Mouse (Mus musculus): ENCODE measurements around the gene Gm42420.

Gm42420 gene

DNA sequence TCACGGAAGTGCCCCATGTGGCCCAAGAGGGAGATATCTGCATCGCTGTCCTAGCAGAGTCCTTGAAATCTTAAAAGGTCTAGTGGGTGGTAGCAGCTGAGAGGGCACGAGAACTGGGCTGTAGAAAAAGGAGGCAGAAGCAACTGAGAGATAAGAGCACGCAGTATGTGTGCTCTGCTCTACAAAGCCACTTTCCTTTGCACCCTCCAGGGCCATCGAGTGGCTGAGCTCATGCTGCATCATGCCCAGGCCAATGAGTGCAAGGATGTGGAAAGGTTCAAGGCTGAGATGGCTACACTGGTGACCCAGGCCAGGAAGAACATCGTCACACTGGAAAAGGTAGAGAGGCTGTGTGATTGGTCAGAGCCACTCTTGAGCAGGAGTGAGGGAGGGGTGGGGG lies at the start of gene Gm42420:
Gene Gm42420, plus strand, starts transcription at position 237 of the 400 bp plus-strand sequence.
- DNase-seq (ENCODE audit: low spot score in 2 of 2) = no peak

DNA sequence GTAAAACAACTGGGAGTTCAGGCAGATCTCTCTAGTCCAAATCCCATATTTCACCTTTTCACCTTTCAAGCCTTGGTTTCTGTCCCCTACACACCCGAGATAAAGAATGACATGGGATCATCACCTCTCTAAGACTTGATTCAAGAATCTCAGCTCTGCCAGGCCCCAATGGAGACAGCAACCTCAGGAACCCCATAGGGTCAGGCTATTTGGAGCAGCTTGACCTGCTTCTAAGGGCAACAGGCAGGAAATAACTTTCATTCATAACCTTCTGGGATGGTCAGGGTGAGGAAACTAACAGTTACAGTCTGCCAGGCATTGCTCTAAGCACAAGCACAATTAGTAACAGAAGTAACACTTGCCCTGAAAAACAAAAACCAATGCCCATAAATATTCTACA lies 48.9 kb upstream of the Gm42420 start:
- DNase-seq (ENCODE audit: low spot score in 2 of 2) = no peak

DNA sequence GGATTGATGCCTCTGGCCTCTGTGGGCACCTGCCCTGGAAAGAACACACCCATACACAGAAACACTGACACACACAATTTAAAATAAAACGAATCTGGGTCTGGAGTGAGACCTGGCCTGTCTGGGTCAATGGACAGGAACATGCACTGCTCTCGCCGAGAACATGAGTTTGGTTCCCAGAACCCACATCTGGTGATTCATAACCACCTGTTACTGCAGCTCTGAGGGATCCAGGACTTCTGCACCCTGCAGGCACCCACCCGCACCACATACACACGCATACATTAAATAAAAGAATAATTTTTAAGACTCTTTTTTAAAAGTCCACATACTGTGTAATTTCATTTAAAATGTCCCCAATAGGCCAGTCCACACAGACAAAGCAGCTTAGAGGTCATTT lies 48.3 kb upstream of the Gm42420 start:
- no peak for DNase-seq (ENCODE audit: low spot score in 2 of 2)

DNA sequence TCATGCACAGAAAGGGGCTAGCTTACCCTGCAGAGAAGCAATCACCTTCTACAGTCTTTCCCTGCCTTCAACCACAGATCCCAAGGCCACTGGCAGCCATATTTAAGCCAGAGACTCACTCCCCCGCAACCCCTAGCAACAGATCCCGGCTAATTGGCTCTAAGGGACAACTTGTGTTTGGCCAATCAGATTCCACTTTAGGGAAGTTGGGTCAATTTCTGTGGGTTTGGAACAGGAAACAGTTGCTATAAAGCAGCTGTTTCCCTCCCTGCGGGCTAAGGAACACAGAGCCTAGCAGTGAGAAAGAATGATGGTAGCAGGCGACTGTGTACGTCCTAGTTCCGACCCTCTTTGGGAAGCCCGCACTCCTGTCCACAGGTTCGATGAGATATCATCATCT lies 47.3 kb upstream of the Gm42420 start:
- DNase-seq (ENCODE audit: low spot score in 2 of 2) = no peak

DNA sequence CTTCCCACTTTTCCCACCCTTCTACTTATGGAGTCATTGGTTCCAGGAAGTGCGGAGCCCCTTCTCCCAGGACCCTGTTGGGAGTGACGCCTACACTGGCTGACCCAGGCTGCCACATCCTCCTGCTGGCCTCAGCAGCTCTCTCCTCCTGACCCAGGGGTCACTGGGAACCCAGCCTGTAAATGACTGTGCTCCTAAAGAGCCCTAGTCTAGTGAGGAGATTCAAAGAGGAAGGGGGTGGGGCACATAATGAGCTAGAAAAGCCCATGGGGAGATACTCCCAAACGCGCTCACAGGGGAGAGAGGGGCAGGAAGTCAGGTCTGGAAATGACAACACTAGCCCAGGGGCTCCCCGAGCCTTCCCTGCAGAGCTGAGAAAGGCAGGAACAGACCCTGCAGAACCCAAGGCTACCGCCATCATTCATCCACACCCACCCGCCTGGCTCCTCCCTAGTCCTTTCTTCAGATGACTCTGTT lies 45.8 kb upstream of the Gm42420 start:
- DNase-seq (ENCODE audit: low spot score in 2 of 2) = no peak

DNA sequence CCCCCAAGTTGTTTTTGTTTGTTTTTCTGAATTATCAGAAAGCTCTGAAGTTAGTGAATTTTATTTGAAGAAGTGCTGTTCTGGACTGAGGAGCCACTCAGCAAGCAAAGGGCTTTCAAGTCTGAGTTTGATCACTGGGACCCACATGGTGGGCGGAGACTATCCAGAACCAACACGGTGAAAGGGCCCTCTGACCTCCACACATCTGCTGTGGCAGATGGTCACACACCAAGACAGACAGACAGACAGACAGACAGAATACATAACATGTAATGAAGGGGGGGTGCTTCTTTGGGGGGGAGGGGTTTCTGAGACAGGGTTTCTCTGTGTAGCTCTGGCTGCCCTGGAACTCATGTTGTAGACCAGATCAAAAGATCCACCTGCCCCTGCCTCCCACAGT lies 45.0 kb upstream of the Gm42420 start:
- no peak for DNase-seq (ENCODE audit: low spot score in 2 of 2)

DNA sequence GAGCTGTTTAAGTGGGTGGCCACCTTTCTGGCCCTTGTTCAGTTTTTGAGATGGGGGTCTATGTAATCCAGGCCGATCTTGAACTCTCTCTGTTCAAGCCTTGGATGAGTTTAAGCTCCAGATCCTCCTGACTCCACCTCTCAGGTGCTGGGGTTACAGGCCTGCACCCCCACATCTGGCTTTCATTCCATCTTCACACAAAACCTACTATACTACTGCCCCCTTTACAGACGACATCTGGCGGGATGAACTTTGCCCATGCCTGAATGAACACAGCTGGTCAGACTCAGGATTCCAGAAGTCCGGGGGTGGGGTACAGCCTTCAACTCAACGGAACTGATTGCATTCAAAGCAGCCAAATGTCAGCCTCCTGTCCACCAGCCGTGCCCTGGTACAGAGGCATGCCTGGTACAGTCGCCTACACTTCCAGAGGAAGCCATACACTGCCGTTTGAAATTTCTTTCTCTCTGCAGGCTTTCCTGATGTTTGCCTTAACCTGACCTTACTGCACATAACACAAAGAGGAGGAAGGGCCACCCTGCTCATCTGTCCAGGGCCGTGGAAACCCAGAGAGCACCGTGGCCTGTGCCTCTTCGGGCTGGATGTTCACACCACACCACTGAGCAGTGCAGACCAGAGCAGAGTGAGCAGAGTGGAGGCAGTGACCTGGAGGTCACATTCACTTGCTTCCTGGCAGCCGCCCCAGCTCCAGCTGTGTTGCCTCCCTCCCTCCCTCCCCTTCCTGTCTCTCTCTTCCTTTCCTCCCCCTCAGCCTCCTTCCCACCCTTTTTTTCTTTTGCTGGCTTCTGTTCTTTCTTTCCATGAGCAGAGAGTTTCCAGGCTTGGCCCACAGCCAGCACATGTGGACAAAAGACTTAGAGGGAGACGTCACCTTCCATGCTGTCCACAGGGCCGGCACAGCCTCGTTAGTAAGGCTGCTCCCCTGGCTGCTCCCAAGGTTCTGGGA lies 42.6 kb upstream of the Gm42420 start:
- DNase-seq (ENCODE audit: low spot score in 2 of 2) = no peak

DNA sequence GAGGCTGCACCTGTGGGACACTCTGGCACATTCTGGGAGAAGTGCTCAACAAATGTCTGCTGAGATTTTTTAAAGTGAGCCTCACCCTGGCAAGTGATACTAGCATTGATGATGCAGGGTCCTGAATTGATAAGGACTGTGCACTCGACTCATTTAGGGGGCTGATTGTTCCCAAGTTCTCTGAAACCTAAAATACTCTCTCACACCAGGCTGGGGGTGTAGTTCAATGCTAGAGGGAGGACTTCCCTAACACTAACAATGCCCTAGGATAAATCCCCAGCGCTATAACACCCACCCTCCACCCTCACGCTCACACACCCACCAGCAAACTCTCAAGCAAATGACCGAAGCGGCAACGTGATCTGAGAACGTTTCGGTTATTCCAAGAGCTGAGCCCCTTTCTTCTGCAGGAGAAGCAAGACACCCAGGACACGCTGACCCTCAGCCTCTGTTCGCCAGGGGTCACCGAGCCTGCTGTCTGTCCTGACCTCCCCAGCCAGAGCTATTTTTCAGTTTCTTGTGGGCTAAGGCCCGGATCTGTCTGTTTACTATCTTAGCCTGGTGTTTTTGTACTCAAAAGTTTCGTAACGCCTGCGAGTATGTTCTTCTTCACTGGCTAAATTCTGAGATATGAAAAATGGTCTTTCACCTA lies 41.7 kb upstream of the Gm42420 start:
- DNase-seq (ENCODE audit: low spot score in 2 of 2) = no peak

DNA sequence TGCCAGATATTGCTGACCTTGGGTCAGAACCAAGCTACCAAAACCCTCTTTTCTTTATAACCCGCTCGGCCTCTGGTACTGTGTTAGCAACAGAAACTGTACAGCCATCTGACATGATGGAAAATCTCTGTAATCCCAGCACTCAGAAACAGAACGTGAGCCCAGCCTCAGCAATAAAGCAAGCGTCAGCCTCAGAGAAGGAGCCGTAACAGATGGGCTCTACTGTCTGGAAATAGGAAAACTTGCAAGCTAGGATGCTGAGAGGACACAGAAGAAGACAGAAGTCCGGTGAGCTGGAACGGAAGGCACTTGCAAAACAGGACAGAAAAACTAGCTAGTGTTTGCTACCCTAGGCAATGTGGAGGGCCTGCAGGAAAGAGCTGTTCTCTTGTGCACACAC lies 40.1 kb upstream of the Gm42420 start:
- no peak for DNase-seq (ENCODE audit: low spot score in 2 of 2)

DNA sequence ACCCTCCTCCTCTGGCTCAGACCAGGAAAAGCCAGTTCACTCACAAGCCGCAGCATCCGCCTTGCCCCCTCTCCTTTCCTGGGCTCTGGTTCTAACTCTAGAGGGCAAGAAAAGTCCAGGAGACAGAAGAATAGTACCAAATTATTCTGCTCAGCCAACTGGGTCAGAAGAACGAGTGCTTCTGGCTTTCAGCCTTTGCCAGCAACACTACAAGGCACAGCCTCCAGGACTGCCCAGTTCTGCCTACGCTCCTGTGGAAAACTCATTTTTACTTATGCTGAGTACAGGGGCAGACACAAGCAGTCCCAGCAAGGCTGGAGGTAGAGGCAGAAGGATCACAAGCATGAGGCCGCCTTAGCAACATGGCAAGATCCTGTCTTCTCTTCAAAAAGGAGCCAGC lies 37.5 kb upstream of the Gm42420 start:
- DNase-seq (ENCODE audit: low spot score in 2 of 2) = no peak

DNA sequence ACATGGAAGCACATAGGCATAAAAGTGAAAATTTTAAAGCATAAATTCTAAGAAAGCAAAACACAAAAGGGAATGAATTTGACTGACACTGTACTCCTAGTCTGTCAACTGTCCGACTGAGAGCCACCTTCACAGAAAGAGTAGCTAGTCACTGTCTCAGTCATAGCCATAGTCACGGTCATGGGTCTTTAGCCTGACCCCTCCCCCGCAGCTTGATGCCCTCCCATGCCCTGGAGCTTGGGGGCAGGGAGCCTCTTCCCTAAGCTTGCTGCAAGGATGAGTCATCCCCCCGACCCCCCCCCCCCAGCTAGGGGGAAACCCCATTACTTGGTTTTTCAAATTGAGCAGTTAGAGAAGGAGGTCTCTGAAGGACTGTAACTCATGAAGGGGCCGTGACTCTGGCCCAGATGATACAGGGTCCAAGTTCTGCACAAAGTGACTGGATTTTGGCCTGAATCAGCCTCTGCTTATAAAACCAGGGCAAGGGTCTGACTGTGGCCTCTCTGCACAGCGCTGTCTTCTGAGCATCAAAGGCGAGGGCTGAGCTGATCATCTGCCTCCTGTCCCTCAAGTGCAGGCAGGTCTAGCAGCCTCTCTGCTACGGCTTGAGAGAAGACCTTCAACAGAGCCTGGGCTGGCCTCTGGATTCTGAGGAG lies 33.4 kb upstream of the Gm42420 start:
- no peak for DNase-seq (ENCODE audit: low spot score in 2 of 2)

DNA sequence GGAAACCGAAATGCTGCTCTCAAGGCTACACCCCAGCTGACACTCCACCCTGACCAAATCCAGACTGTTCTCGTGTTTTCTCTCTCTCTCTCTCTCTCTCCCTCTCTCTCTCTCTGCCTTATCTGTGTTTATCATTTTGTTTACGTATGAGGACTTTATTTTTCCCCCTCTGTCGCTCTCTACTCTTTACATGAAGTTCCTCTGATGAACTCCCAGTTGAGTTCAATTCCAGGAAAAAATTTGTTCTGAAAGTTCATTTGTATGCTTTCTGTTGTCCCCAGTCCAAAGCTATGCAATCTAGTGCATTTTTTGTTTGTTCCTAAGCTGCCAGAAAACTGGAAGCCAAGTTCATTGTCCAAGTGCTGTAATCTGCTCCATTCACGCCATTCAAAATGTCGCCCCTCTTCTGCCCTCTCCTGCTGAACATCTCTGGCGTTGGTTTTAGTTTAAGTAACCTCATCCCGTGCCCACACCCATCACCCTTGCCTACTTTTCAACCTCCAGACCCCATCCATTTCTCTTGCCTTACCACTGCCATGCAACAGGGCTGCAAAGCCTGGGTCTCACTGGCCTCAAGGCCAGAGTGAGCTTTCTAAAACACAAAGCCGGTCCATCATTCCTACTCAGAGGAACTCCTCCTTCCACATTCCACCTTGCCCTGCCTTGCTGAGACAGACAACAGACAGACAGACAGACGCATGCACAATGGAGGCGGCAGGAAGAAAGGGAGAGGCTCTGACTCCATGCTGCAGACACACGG lies 30.5 kb upstream of the Gm42420 start:
- DNase-seq (ENCODE audit: low spot score in 2 of 2) = no peak

DNA sequence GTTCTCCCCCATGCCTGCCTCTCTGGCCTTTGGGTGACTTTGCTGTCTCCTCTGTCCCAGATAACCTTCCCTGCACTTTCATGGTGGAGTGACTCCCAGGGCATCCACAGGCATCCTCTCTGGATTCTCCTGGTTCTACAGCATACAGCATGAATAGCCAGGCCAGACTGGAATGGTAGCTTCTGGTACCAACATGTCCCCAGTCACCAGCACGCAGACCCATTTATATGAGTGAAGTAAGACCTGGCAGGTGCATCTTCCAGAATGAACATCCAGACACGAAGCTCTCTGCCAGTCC lies 30.0 kb upstream of the Gm42420 start:
- DNase-seq (ENCODE audit: low spot score in 2 of 2) = no peak

DNA sequence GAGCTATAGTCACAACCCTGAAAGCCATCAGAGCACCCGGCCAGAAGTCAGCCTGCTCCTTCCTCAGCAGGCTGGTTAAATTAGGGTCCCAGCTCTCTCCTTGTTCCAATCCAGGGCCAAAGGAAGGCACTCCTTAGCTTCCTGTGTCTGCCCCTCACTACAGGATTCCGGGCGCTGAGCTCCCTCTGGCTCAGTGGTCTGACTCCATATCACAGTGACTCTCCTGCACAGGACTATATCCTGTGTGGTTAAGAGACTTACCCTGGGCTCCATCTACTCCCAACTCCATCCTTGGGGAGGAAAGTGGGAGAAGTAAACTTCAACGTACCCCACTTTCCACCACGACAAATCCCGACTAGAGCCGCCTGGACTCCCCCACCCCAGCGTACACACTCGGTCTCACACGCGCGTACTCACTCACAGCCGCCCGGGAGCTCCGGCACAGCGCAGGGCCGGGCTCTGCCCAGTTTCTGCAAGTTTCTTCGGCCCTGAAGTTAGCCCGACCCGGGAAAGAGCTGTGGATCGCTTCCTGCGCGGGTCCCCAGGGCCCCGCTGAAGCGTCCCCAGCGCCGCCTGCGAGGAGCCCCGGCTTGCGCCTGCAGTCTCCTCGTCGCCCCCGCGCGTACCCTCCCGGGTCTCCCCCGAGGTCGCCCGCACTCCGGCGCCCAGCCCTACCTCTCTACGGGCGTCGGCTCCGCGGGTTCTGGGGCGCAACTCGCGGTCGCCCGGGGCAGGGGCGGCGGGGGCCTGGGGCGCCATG lies 28.5 kb upstream of the Gm42420 start:
- DNase-seq (ENCODE audit: low spot score in 2 of 2) = peak in 1 of 2 experiments; percentile 39

DNA sequence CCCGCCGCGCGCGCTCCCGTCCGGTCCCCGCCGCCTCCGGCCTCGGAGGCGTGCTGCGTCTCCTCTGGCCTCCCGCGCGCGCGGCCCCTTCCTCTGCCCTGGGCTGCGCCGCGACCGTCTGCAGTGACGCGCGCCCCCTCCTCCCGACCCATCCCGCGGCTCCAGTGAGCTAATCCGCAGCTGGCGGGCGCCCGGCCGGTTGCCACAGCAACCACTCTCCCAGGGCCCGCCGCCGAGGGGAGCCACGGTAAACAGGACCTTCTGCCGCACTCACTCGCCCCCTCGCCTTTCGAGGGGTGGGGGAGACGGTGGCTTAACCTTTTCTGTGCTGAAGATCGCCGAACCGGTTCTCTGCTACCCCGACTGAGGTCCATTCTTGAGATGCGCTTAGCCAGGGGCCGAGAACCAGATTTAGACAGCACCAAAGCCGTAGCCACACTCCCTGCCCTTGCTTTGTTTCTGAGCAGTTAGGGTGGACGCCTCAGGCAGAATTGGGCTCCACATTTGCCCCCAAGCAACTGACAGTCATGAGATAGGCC lies 27.8 kb upstream of the Gm42420 start, which contains the start of gene Dennd2a:
Gene Dennd2a, minus strand, starts transcription at position 145 of the 539 bp plus-strand sequence.
- DNase-seq (ENCODE audit: low spot score in 2 of 2) = peak; percentile 83

DNA sequence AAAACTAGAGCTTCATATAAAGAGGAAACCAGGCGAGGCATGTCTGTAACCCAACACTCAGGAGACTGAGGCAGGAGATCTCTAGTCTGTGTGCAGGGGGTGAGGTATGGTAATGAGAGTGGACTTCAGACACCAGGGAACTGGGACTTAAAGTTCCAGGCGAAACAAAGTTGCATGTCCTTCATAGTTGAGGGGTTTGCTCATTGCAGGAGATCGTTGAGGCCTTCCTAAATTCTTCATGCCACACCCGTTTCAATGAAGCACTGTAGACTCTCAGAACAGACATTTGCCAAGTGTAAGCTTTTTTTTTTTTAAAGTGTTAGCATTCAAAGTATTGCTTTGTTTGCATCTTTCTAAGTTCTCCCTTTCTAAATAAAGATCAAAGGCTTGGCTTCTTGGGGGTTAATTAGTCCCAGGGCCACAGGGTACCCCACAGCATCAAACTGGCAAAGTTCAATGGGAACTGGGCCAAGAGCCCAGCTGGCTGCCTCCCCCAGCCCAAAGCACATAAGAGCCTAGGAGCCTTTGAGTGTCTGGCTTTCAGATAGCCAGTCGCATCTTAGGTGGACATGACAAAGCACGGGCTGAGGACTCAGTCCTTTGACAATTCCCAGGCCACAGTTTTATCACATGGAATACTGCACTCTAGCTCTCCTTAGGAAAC lies 26.1 kb upstream of the Gm42420 start:
- no peak for DNase-seq (ENCODE audit: low spot score in 2 of 2)

DNA sequence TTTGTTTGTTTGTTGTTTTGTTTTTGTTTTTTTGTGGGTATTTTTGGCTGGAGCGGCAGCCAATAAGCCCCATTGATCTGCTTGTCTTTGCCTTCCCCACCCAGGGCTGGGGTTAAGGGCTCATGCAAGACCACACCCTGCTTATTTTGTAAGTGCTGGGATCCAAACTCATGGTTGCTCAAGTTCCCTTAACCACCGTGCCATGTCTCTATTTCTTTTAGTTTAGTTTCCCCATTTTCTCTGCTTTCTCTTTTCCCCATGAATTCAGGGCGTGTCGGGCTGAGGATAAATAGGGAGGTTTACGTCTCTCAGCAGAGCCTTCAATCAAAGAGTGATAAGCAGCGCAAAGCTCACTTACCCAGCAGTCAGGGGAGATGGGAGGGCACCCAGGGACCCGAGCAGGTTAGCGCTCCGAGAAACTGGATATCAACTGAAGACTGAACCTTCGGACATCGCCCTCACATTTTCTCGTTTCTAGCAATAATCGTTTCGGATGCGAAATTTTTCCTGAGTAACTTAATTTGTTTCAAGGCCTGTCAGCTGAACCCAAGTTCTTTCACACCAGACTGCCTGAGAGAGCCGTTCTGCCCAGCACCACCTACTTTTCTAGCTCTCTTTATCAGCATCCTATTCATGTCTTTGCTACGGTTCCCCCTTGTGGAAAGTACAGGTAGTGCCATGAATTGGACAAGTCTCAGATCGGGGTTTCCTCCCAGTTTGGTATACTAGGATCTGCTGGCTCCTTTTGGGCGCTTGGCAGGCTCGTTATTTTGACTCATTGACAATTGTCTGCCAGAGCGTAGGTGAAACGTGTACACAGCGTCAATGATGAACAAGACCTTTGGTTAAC lies 23.2 kb upstream of the Gm42420 start:
- peak; percentile 80 to 95 for DNase-seq (ENCODE audit: low spot score in 2 of 2)

DNA sequence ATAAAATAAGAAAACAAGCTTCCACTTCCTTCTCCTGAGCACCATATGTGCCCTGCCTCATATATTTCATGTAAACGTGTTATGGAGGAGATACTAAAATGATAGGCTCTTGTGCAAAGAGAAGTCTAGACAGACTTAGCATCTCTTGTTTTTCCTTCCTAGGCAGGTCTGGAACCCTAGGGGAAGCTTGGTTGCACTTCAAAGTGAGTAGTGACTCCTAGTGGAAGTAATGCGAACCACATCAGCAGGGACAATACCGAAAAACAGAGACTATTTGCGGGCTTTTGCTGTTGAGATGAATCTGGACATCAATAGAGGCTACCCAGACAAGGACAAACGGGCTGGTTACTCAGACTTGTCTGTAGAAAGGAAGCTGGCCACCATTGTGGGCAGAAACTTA lies 18.0 kb upstream of the Gm42420 start:
- no peak for DNase-seq (ENCODE audit: low spot score in 2 of 2)

DNA sequence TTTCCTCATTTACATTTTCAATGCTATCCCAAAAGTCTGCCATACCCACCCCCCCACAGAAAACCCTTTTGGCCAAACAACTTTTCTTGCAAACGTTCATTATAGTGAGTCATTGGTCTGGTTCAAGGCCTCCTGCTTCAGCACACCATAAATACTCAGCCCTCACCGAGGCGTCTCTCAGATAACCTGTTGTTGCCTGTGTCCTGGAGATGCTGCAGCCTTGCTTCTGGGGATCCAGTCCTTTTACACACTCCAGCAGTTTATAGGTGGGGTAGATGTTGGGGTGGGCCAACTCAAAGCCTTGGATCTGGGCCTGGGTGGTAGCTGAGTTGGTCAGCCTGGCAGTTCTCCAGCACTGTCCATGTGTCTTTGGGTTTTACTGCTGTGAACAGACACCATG lies 15.1 kb upstream of the Gm42420 start:
- no peak for DNase-seq (ENCODE audit: low spot score in 2 of 2)

Measured in frontal cortex, postnatal 36 days (tissue).